Mouse (Mus musculus): ENCODE measurements around the gene Dapk2. TPM values are rescaled to one million over a fixed set of nuclear protein-coding genes. Genes with fewer than 3 reads are reported as not detected.
A peak's percentile ranks its signal among the peaks of the same experiment; 100 is the strongest.

Gene Dapk2
- polyA plus RNA-seq, 1 experiment from 2014 or later, result 1.3 TPM

DNA sequence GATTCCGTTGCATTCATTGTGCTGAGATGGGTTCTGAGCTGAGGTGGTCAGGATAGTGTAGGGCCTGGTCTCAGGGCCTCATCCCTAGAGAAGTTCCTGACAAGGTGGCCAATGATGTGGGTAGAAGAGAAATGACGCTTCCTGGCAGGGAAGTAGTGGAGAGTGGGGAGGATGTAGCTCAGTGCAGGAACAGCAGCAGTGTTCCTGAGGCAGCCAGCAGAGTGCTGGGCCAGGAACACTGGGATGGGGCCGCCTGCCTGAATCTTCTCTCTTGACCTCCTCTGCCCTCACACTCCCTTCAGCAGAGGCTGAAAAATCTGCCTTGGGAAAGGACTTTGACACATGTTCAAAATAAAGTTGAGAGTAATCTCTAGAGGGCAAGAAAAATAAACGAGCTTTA is 85.2 kb downstream of the Dapk2 start:
- no peak for ATAC-seq (ENCODE audit: low read depth)
- no peak overlapping the region for H3K9ac ChIP-seq
- H3K4me1 ChIP-seq (replicated peaks), result no peaks in the 10 kb centered on the region
- no peak overlapping the region for H3K27ac ChIP-seq (replicated peaks)
- no peak overlapping the region for H3K4me3 ChIP-seq
- no peak overlapping the region for H3K4me2 ChIP-seq
- H3K36me3 ChIP-seq, result no peaks in the 10 kb centered on the region
- 77% methylated on average over 4 of the region's 4 CpGs for WGBS
- H3K27me3 ChIP-seq, result no peaks in the 10 kb centered on the region
- no peaks in the 10 kb centered on the region for H3K9me3 ChIP-seq

- Histone ChIP-seq H3K27me3 (no peaks in the 10 kb centered on the region), H3K4me2 (no peak overlapping the region), H3K27ac (replicated peaks) (no peak overlapping the region), H3K36me3 (no peaks in the 10 kb centered on the region), H3K4me3 (no peak overlapping the region), H3K9me3 (no peaks in the 10 kb centered on the region), H3K4me1 (replicated peaks) (no peaks in the 10 kb centered on the region), H3K9ac (no peak overlapping the region)
- no peak for ATAC-seq (ENCODE audit: low read depth)
- WGBS, result 90% methylated on average over 5 of the region's 5 CpGs
These were observed 86.1 kb downstream of the Dapk2 start for GRCm38 (mm10) chr9:66244079-66244478.

DNA sequence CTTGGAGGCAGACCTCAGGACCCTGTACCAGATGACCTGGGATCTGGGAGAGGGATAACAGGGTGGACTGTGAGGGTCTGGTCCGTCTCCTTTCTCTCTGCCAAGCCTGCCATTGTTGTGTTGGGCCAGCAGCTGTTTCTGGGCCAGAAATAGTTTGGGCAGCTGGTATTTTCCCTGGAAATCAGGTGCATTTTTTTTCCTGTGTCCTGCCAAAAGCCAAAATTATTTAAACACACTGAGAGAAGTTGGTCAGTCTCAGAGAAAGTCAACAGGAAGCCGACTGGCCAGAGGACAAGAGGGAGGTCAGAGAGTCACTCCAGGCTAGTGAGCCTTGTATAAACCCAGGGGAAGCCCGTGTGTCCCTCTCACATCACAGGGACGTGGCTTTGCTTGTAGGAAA is 87.7 kb downstream of the Dapk2 start:
- whole genome bisulfite sequencing, result 53% methylated on average over 4 of the region's 4 CpGs
- Histone ChIP-seq H3K4me2 (no peak overlapping the region), H3K9me3 (no peaks in the 10 kb centered on the region), H3K9ac (no peak overlapping the region), H3K36me3 (no peaks in the 10 kb centered on the region), H3K4me3 (no peak overlapping the region), H3K27ac (replicated peaks) (no peak overlapping the region), H3K27me3 (no peaks in the 10 kb centered on the region), H3K4me1 (replicated peaks) (no peaks in the 10 kb centered on the region)
- ATAC-seq (ENCODE audit: low read depth), result no peak

DNA sequence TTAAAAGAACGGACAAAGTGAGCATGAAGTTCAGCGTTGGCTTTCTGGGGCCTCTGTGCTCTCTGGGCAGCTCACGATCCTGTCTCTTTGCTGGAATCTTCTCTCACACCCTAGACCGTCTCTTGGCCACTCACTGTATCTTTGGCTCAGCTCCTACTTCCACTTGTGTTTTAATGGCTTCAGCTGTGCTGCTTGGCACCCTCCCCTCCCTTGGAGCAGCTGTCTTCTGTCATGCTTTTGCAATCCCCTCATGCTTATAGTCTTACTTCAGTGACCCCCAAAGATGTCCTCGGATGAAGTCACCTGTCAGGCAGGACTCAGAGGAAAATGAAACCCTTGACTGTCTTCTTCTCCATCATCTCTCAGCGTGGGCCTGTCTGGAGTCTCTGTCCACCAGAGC is 91.3 kb downstream of the Dapk2 start:
- H3K9ac ChIP-seq, result no peak overlapping the region
- H3K27ac ChIP-seq (replicated peaks), result no peak overlapping the region
- H3K9me3 ChIP-seq, result no peaks in the 10 kb centered on the region
- no peak overlapping the region for H3K4me3 ChIP-seq
- H3K36me3 ChIP-seq, result no peaks in the 10 kb centered on the region
- H3K4me1 ChIP-seq (replicated peaks), result no peaks in the 10 kb centered on the region
- H3K27me3 ChIP-seq, result no peaks in the 10 kb centered on the region
- H3K4me2 ChIP-seq, result no peak overlapping the region
- ATAC-seq (ENCODE audit: low read depth), result no peak
- WGBS, result 91% methylated on average over 6 of the region's 6 CpGs

- Histone ChIP-seq H3K36me3 (no peaks in the 10 kb centered on the region), H3K27me3 (no peaks in the 10 kb centered on the region), H3K4me1 (replicated peaks) (no peaks in the 10 kb centered on the region), H3K27ac (replicated peaks) (no peak overlapping the region), H3K4me3 (no peak overlapping the region), H3K9ac (no peak overlapping the region), H3K9me3 (no peaks in the 10 kb centered on the region), H3K4me2 (no peak overlapping the region)
- ATAC-seq (ENCODE audit: low read depth), result no peak
- 49% methylated on average over 6 of the region's 6 CpGs for WGBS
These were observed 93.2 kb downstream of the Dapk2 start for GRCm38 (mm10) chr9:66251159-66251691.

DNA sequence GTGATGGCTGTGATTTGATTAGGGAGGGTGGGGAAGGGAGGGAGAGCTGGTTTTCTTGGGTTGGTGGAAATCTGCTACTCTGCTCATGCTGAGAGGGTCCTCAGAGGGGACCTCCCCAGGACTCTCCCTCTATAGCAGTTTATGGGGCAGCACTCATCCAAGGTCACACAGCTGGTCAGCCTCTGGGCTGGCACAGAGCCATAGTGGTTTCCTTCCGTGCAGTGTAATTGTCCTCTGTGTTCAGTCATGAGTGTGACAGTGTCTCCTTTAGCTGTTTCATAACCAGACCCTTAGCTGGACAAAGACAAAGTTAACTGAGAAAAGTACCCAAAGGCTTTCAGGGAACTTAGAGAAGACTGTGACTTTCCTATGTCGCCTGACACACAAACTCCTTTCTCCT is 103.7 kb downstream of the Dapk2 start:
- 83% methylated on average over 2 of the region's 2 CpGs for WGBS
- no peak overlapping the region for H3K4me2 ChIP-seq
- no peak overlapping the region for H3K27ac ChIP-seq (replicated peaks)
- no peaks in the 10 kb centered on the region for H3K9me3 ChIP-seq
- ATAC-seq (ENCODE audit: low read depth), result no peak
- H3K36me3 ChIP-seq, result no peaks in the 10 kb centered on the region
- H3K27me3 ChIP-seq, result no peaks in the 10 kb centered on the region
- H3K4me3 ChIP-seq, result no peak overlapping the region
- no peaks in the 10 kb centered on the region for H3K4me1 ChIP-seq (replicated peaks)
- no peak overlapping the region for H3K9ac ChIP-seq

DNA sequence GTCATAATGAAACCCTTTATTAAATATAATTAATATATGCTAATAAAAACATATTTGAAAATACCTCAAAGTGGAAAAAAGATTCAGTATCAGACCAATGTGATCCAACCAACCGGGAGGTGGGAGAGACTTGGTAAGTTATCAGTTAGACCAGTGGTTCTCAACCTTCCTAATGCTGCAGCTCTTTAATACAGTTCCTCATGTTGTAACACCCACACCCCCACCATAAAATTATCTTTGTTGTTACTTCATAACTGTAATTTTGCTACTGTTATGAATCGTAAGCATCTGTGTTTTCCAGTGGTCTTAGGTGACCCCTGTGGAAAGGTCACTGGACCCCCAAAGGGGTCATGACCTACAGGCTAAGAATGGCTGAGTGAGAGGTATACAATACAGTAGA is 105.7 kb downstream of the Dapk2 start:
- Histone ChIP-seq H3K4me1 (replicated peaks) (no peaks in the 10 kb centered on the region), H3K27ac (replicated peaks) (no peak overlapping the region), H3K9me3 (no peaks in the 10 kb centered on the region), H3K9ac (no peak overlapping the region), H3K4me2 (no peak overlapping the region), H3K27me3 (no peaks in the 10 kb centered on the region), H3K36me3 (no peaks in the 10 kb centered on the region), H3K4me3 (no peak overlapping the region)
- WGBS, result 84% methylated on average over 2 of the region's 2 CpGs
- ATAC-seq (ENCODE audit: low read depth), result no peak

DNA sequence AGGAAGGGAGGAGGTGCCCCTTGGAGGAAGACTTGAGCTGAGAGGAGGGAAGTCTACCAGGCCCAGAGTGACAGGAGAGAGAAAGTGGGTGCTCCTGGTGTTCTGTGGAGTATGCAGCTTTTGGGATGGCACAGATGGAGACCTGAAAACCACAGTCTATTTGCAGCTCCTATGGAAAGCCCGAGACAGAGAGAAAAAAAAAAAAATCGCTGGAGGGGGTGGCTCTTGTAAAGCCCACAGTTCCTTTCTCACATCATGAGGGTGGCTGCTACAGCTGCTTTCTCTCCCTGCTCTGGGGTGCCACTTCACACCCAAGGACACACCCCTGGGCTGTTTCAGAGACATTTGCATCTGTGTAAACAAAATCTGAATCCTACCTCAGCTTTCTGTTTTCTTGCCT is 107.6 kb downstream of the Dapk2 start:
- Histone ChIP-seq H3K4me2 (no peak overlapping the region), H3K9me3 (no peaks in the 10 kb centered on the region), H3K27me3 (no peaks in the 10 kb centered on the region), H3K27ac (replicated peaks) (no peak overlapping the region), H3K4me3 (no peak overlapping the region), H3K36me3 (no peaks in the 10 kb centered on the region), H3K9ac (no peak overlapping the region), H3K4me1 (replicated peaks) (no peaks in the 10 kb centered on the region)
- 51% methylated on average over 2 of the region's 2 CpGs for WGBS
- ATAC-seq (ENCODE audit: low read depth), result no peak

GRCm38 (mm10) chr9:66266237-66267170 is 108.5 kb downstream of the Dapk2 start:
- Histone ChIP-seq H3K27ac (replicated peaks) (no peak overlapping the region), H3K4me1 (replicated peaks) (no peaks in the 10 kb centered on the region), H3K9ac (no peak overlapping the region), H3K4me3 (no peak overlapping the region), H3K9me3 (no peaks in the 10 kb centered on the region), H3K4me2 (no peak overlapping the region), H3K27me3 (no peaks in the 10 kb centered on the region), H3K36me3 (no peaks in the 10 kb centered on the region)
- 81% methylated on average over 5 of the region's 5 CpGs for WGBS
- no peak for ATAC-seq (ENCODE audit: low read depth)

- no peak overlapping the region for H3K9ac ChIP-seq
- no peak overlapping the region for H3K27ac ChIP-seq (replicated peaks)
- H3K4me3 ChIP-seq, result no peak overlapping the region
- no peaks in the 10 kb centered on the region for H3K27me3 ChIP-seq
- no peaks in the 10 kb centered on the region for H3K4me1 ChIP-seq (replicated peaks)
- H3K36me3 ChIP-seq, result no peaks in the 10 kb centered on the region
- H3K9me3 ChIP-seq, result no peaks in the 10 kb centered on the region
- no peak for ATAC-seq (ENCODE audit: low read depth)
- 78% methylated on average over 4 of the region's 4 CpGs for WGBS
- no peak overlapping the region for H3K4me2 ChIP-seq
These were observed 110.8 kb downstream of the Dapk2 start for GRCm38 (mm10) chr9:66268804-66269203.

DNA sequence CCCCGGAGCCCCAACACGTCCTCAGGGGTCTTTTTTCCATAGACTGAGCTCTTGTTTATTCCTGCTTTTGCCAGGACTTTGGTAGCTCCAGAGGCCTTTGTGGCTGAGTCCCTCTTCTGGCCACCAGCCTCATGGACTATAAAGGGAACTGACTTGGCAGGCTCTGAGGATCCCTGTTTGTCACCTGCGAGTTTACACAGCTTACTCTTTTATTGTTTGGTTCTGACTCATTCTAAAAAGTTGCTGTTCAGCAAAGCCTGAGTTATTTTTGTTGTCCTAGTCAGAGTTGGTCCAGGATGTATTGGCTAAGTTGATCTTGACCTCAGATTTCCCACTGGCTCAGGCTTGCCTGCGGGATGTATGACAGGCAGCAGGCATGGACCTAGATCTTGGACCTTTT is 112.0 kb downstream of the Dapk2 start:
- H3K9me3 ChIP-seq, result no peaks in the 10 kb centered on the region
- no peak overlapping the region for H3K9ac ChIP-seq
- no peak overlapping the region for H3K4me2 ChIP-seq
- ATAC-seq (ENCODE audit: low read depth), result no peak
- peaks cover 8% of the 10 kb centered on the region for H3K4me1 ChIP-seq (replicated peaks)
- no peak overlapping the region for H3K4me3 ChIP-seq
- H3K27me3 ChIP-seq, result no peaks in the 10 kb centered on the region
- no peaks in the 10 kb centered on the region for H3K36me3 ChIP-seq
- WGBS, result 79% methylated on average over 4 of the region's 4 CpGs
- H3K27ac ChIP-seq (replicated peaks), result no peak overlapping the region

- peaks cover 21% of the 10 kb centered on the region for H3K4me1 ChIP-seq (replicated peaks)
These were observed 113.7 kb downstream of the Dapk2 start for GRCm38 (mm10) chr9:66271726-66272125.

GRCm38 (mm10) chr9:66273632-66274031 is 115.6 kb downstream of the Dapk2 start:
- Histone ChIP-seq H3K4me1 (replicated peaks) (peaks cover 25% of the 10 kb centered on the region), H3K4me2 (no peak overlapping the region), H3K36me3 (no peaks in the 10 kb centered on the region), H3K27ac (replicated peaks) (no peak overlapping the region), H3K4me3 (no peak overlapping the region), H3K27me3 (no peaks in the 10 kb centered on the region), H3K9me3 (no peaks in the 10 kb centered on the region), H3K9ac (no peak overlapping the region)
- WGBS, result 89% methylated on average over 1 of the region's 1 CpGs
- no peak for ATAC-seq (ENCODE audit: low read depth)

More at GRCm38 (mm10) chr9:66271726-66272125, 113.7 kb downstream of the Dapk2 start:
- no peak for ATAC-seq (ENCODE audit: low read depth)
- Histone ChIP-seq H3K4me2 (no peak overlapping the region), H3K36me3 (no peaks in the 10 kb centered on the region), H3K9ac (peak overlapping the region; percentile 26; the same call in 1 of the 2 replicates), H3K4me3 (no peak overlapping the region), H3K27ac (replicated peaks) (no peak overlapping the region), H3K27me3 (no peaks in the 10 kb centered on the region), H3K9me3 (no peaks in the 10 kb centered on the region)
- WGBS, result 38% methylated on average over 5 of the region's 5 CpGs

All from neural tube, embryonic 13.5 days (tissue).